ENCODE assay signal across 15 mouse cellular contexts in the genomic region with DNA sequence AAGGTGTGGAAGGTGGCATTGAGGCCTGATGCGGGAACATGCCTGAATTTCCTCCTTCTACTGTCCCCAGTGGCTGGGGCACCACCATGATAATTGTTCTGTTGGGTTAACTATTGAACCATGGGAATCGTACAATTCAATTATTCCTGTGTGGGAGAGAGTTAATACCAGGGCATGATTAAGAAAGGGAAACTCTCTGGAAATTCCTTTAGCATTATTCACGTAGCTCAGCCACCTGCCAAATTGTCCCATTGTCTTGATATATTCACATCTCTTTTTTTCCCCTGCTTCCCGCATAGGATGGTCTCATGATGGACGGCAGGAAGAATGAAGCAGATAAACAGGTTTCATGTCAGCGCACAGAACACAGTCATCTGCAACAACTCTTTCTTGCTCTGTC.
"Had no signal": no experiment of that assay in that cellular context is flagged by ENCODE, and none has a peak within 500 bp of the region (broad histone marks: within the 10 kb centered on the region; RNA-seq: fewer than 3 reads in every experiment).

No protein-coding gene starts in this region.

- H3K4me3 ChIP-seq: midbrain, embryonic 10.5 days; midbrain, embryonic 12.5 days; neural tube, embryonic 12.5 days; stomach, embryonic 15.5 days had no signal

- H3K27ac ChIP-seq: midbrain, embryonic 10.5 days; midbrain, embryonic 12.5 days; neural tube, embryonic 12.5 days; stomach, embryonic 15.5 days; stomach, postnatal 0 days had no signal

- H3K27me3 ChIP-seq: midbrain, embryonic 12.5 days; neural tube, embryonic 12.5 days; stomach, embryonic 15.5 days had no signal

- H3K9me3 ChIP-seq: midbrain, embryonic 10.5 days; midbrain, embryonic 12.5 days; neural tube, embryonic 12.5 days; stomach, embryonic 15.5 days had no signal

- H3K36me3 ChIP-seq: midbrain, embryonic 10.5 days; midbrain, embryonic 12.5 days; neural tube, embryonic 12.5 days; stomach, embryonic 15.5 days had no signal

- H3K4me1 ChIP-seq: midbrain, embryonic 12.5 days; neural tube, embryonic 12.5 days; stomach, embryonic 15.5 days had no signal

- H3K4me2 ChIP-seq: lung, embryonic 14.5 days; midbrain, embryonic 12.5 days; neural tube, embryonic 12.5 days; stomach, embryonic 15.5 days had no signal

- ATAC-seq: midbrain, embryonic 16.5 days had no signal

- DNase-seq: lung, adult 18-20 months; lung, embryonic 14.5 days; lung, postnatal 10 days; lung, postnatal 4 days; midbrain, embryonic 14.5 days; right cerebral cortex, postnatal 14 days; thymus, adult 2 months; thymus, postnatal 25 days; thymus, postnatal 4 days had no signal
